ENCODE assay signal across 13 mouse cellular contexts in genomic region chr10:83644167-83644566, GRCm38 (mm10). TPM values are rescaled to one million over a fixed set of nuclear protein-coding genes. Genes with fewer than 3 reads are reported as not detected.
DNase-seq lines count a peak whose midpoint lies in the region; ATAC-seq and TF ChIP-seq lines count a peak whose summit lies in the region.
"Had no signal": no experiment of that assay in that cellular context is flagged by ENCODE, and none has a peak within 500 bp of the region (broad histone marks: within the 10 kb centered on the region; RNA-seq: fewer than 3 reads in every experiment).

No protein-coding gene starts in this region.

- no peak overlapping the region for H3K4me3 ChIP-seq in heart, embryonic 14.5 days (ENCODE audit: control insufficient read depth in 1 of 2, insufficient read depth in 1 of 2, low read depth in 1 of 2, low read length in 2 of 2)
- H3K4me3 ChIP-seq in heart, embryonic 12.5 days = no peak overlapping the region
- no peak overlapping the region for H3K4me3 ChIP-seq in midbrain, embryonic 13.5 days (replicated peaks)
- no peak overlapping the region for H3K4me3 ChIP-seq in midbrain, embryonic 15.5 days
- no peak overlapping the region for H3K4me3 ChIP-seq in intestine, embryonic 16.5 days (ENCODE audit: low read length)
- no peak overlapping the region for H3K4me3 ChIP-seq in small intestine, adult 2 months (ENCODE audit: low read depth, low read length)
- H3K4me3 ChIP-seq: forebrain, embryonic 15.5 days; neural tube, embryonic 15.5 days had no signal

- no peak for DNase-seq in yolk sac, embryonic 10.5 days (ENCODE audit: low spot score)
- no peak for DNase-seq in frontal cortex, adult 2 months (ENCODE audit: extremely low spot score in 1 of 2, low spot score in 1 of 2)
- DNase-seq: gastrocnemius, postnatal 14 days; heart, postnatal 4 days; kidney, adult 9 months had no signal

- H3K36me3 ChIP-seq in heart, embryonic 14.5 days (ENCODE audit: control insufficient read depth, insufficient read depth, low read length) = peaks cover 10% of the 10 kb centered on the region
- H3K36me3 ChIP-seq in heart, embryonic 12.5 days = peaks cover 8% of the 10 kb centered on the region; the same call in 1 of the 2 replicates
- peaks cover 4% of the 10 kb centered on the region; the same call in 1 of the 2 replicates for H3K36me3 ChIP-seq in midbrain, embryonic 13.5 days
- 0 out of 2 replicates have a peak, but pooled peaks cover 4% of the 10 kb centered on the region for H3K36me3 ChIP-seq in midbrain, embryonic 15.5 days (replicated peaks)
- H3K36me3 ChIP-seq in intestine, embryonic 16.5 days (ENCODE audit: control insufficient read depth, insufficient read depth, low read length) = no peaks in the 10 kb centered on the region
- H3K36me3 ChIP-seq in small intestine, adult 2 months (ENCODE audit: control insufficient read depth, insufficient read depth, low read length) = 0 out of 2 replicates have a peak, but pooled peaks cover 6% of the 10 kb centered on the region
- H3K36me3 ChIP-seq: forebrain, embryonic 15.5 days had no signal

- H3K27me3 ChIP-seq in heart, embryonic 14.5 days (ENCODE audit: control insufficient read depth, insufficient read depth, low read length) = no peaks in the 10 kb centered on the region
- no peaks in the 10 kb centered on the region for H3K27me3 ChIP-seq in heart, embryonic 12.5 days (replicated peaks)
- no peaks in the 10 kb centered on the region for H3K27me3 ChIP-seq in midbrain, embryonic 13.5 days
- H3K27me3 ChIP-seq in midbrain, embryonic 15.5 days (replicated peaks) = no peaks in the 10 kb centered on the region
- no peaks in the 10 kb centered on the region for H3K27me3 ChIP-seq in intestine, embryonic 16.5 days (replicated peaks; ENCODE audit: control insufficient read depth, insufficient read depth, low read length)
- no peaks in the 10 kb centered on the region for H3K27me3 ChIP-seq in small intestine, adult 2 months (ENCODE audit: control insufficient read depth, insufficient read depth, low read length)
- H3K27me3 ChIP-seq: forebrain, embryonic 15.5 days; neural tube, embryonic 15.5 days had no signal

- H3K9me3 ChIP-seq in heart, embryonic 14.5 days (ENCODE audit: control insufficient read depth, low read length) = no peaks in the 10 kb centered on the region
- H3K9me3 ChIP-seq in heart, embryonic 12.5 days (replicated peaks) = no peaks in the 10 kb centered on the region
- no peaks in the 10 kb centered on the region for H3K9me3 ChIP-seq in midbrain, embryonic 13.5 days
- H3K9me3 ChIP-seq in midbrain, embryonic 15.5 days = no peaks in the 10 kb centered on the region
- H3K9me3 ChIP-seq in intestine, embryonic 16.5 days (ENCODE audit: control insufficient read depth, low read length) = no peaks in the 10 kb centered on the region
- H3K9me3 ChIP-seq: forebrain, embryonic 15.5 days; neural tube, embryonic 15.5 days had no signal

- 78% methylated on average over 8 of the region's 8 CpGs for WGBS in heart, embryonic 14.5 days
- WGBS in heart, embryonic 12.5 days = 74% methylated on average over 8 of the region's 8 CpGs
- WGBS in midbrain, embryonic 13.5 days = 86% methylated on average over 8 of the region's 8 CpGs
- 78% methylated on average over 8 of the region's 8 CpGs for WGBS in midbrain, embryonic 15.5 days
- WGBS in intestine, embryonic 16.5 days = 69% methylated on average over 8 of the region's 8 CpGs
- 80% methylated on average over 8 of the region's 8 CpGs for WGBS in small intestine, adult 2 months

- H3K27ac ChIP-seq in heart, embryonic 14.5 days (replicated peaks in 1 of 2; ENCODE audit: control insufficient read depth in 1 of 2, insufficient read depth in 1 of 2, low read depth in 2 of 2, low read length in 2 of 2) = peak overlapping the region in 1 of 2 experiments; percentile 77; a peak in 1 of 4 replicates
- H3K27ac ChIP-seq in heart, embryonic 12.5 days (ENCODE audit: poor library complexity, severe bottlenecking) = no peak overlapping the region
- no peak overlapping the region for H3K27ac ChIP-seq in midbrain, embryonic 13.5 days
- H3K27ac ChIP-seq in midbrain, embryonic 15.5 days = no peak overlapping the region
- H3K27ac ChIP-seq in intestine, embryonic 16.5 days (ENCODE audit: low read length) = peak overlapping the region; percentile 41; the same call in 1 of the 2 replicates
- H3K27ac ChIP-seq in small intestine, adult 2 months (ENCODE audit: insufficient read depth, low read depth, low read length) = peak overlapping the region; percentile 72

- H3K4me2 ChIP-seq in heart, embryonic 14.5 days (ENCODE audit: low read length) = no peak overlapping the region
- no peak overlapping the region for H3K4me2 ChIP-seq in heart, embryonic 12.5 days
- H3K4me2 ChIP-seq in midbrain, embryonic 13.5 days (replicated peaks) = no peak overlapping the region
- H3K4me2 ChIP-seq in midbrain, embryonic 15.5 days = no peak overlapping the region
- H3K4me2 ChIP-seq in intestine, embryonic 16.5 days (ENCODE audit: low read depth, low read length) = no peak overlapping the region
- H3K4me2 ChIP-seq: forebrain, embryonic 15.5 days had no signal

- TF ChIP-seq POLR2A in small intestine, adult 2 months (IDR thresholded peaks at IDR 0.05; ENCODE audit: low read depth, low read length) = no peak

- peak overlapping the region; percentile 57; the same call in 1 of the 2 replicates for H3K9ac ChIP-seq in heart, embryonic 14.5 days (ENCODE audit: low read length)
- H3K9ac ChIP-seq in heart, embryonic 12.5 days = no peak overlapping the region
- H3K9ac ChIP-seq in midbrain, embryonic 13.5 days (replicated peaks) = peak overlapping the region; percentile 41; the same call in 1 of the 2 replicates
- H3K9ac ChIP-seq in midbrain, embryonic 15.5 days = no peak overlapping the region
- no peak overlapping the region for H3K9ac ChIP-seq in intestine, embryonic 16.5 days (ENCODE audit: low read depth, low read length)
- H3K9ac ChIP-seq: forebrain, embryonic 15.5 days; neural tube, embryonic 15.5 days had no signal

- peaks cover 20 to 33% of the 10 kb centered on the region in 2 experiments for H3K4me1 ChIP-seq in heart, embryonic 14.5 days (ENCODE audit: control insufficient read depth in 2 of 2, insufficient read depth in 2 of 2, low read length in 2 of 2)
- peaks cover 51% of the 10 kb centered on the region for H3K4me1 ChIP-seq in heart, embryonic 12.5 days (replicated peaks)
- H3K4me1 ChIP-seq in midbrain, embryonic 13.5 days (replicated peaks) = peaks cover 42% of the 10 kb centered on the region
- peaks cover 45% of the 10 kb centered on the region for H3K4me1 ChIP-seq in midbrain, embryonic 15.5 days
- peaks cover 19% of the 10 kb centered on the region for H3K4me1 ChIP-seq in intestine, embryonic 16.5 days (ENCODE audit: control insufficient read depth, insufficient read depth, low read length)
- peaks cover 16% of the 10 kb centered on the region; the same call in 1 of the 2 replicates for H3K4me1 ChIP-seq in small intestine, adult 2 months (ENCODE audit: control insufficient read depth, insufficient read depth, insufficient read length, low read length)

- TF ChIP-seq CTCF in small intestine, adult 2 months (IDR thresholded peaks at IDR 0.05; ENCODE audit: extremely low read depth, insufficient read length, insufficient replicate concordance, low read depth, low read length) = no peak

- no peak for ATAC-seq in heart, embryonic 14.5 days (ENCODE audit: insufficient number of reproducible peaks, insufficient read depth, low FRiP score, low read depth)
- ATAC-seq in heart, embryonic 12.5 days (ENCODE audit: insufficient number of reproducible peaks, low FRiP score) = no peak
- ATAC-seq in midbrain, embryonic 13.5 days = no peak
- no peak for ATAC-seq in midbrain, embryonic 15.5 days (replicated peaks)
- ATAC-seq in intestine, embryonic 16.5 days = no peak
- ATAC-seq: forebrain, embryonic 15.5 days had no signal

RNA-seq across cellular contexts. Expression of gene Appl2, which starts 4.4 kb away (rescaled TPM):
- 33.0 and 34.9 TPM in 2 replicates for polyA plus RNA-seq in heart, embryonic 14.5 days (2014; fragmentation: Nextera tagmentation; extraction: Ambion mirVana)
- 29.8 and 35.9 TPM in 2 replicates for polyA plus RNA-seq in heart, embryonic 12.5 days (2016; fragmentation: Nextera tagmentation; extraction: Ambion mirVana)
- 44.7 and 49.8 TPM in 2 replicates for polyA plus RNA-seq in midbrain, embryonic 13.5 days (2015; fragmentation: Nextera tagmentation; extraction: Ambion mirVana)
- polyA plus RNA-seq in midbrain, embryonic 15.5 days (2015; fragmentation: Nextera tagmentation; extraction: Ambion mirVana) = 54.1 and 59.6 TPM in 2 replicates
- polyA plus RNA-seq in intestine, embryonic 16.5 days (2015; fragmentation: Nextera tagmentation; extraction: Ambion mirVana) = 50.4 and 53.0 TPM in 2 replicates
- 12.3 and 33.9 TPM in 2 replicates for polyA plus RNA-seq in small intestine, adult 2 months (2012; rRNA removed)
- 92.7 and 102 TPM in 2 replicates for polyA plus RNA-seq in frontal cortex, adult 2 months (2012; rRNA removed)

Comparison
In these comparisons a context has a peak if more than half of its experiments do, and no peak if none do; other contexts are left out.
1. H3K9ac ChIP-seq: peak in heart, embryonic 14.5 days (single experiment) and midbrain, embryonic 13.5 days (single experiment); none in heart, embryonic 12.5 days (single experiment), midbrain, embryonic 15.5 days (single experiment) and intestine, embryonic 16.5 days (single experiment).
2. H3K27ac ChIP-seq: peak in intestine, embryonic 16.5 days (single experiment) and small intestine, adult 2 months (single experiment); none in heart, embryonic 12.5 days (single experiment), midbrain, embryonic 13.5 days (single experiment) and midbrain, embryonic 15.5 days (single experiment).